Mouse (Mus musculus): ENCODE measurements at regions not wholly inside any gene's neighbourhood (a gene's known extent, or its start where the extent isn't known, plus 50 kb on each side); places are given as distances from the start of the nearest gene placed in this dataset.

- 65% methylated on average over 4 of the region's 4 CpGs for WGBS
- no peak for ATAC-seq (replicated peaks; ENCODE audit: low FRiP score)
- Histone ChIP-seq H3K4me1 (no peaks in the 10 kb centered on the region), H3K4me2 (no peak overlapping the region), H3K27ac (no peak overlapping the region), H3K36me3 (no peaks in the 10 kb centered on the region), H3K27me3 (no peaks in the 10 kb centered on the region), H3K9ac (no peak overlapping the region), H3K9me3 (replicated peaks) (no peaks in the 10 kb centered on the region), H3K4me3 (replicated peaks) (no peak overlapping the region)
Observed at GRCm38 (mm10) chr7:71782496-71782895, 431.2 kb upstream of the Gm10295 start.

- no peak for ATAC-seq (replicated peaks; ENCODE audit: low FRiP score)
- Histone ChIP-seq H3K4me1 (no peaks in the 10 kb centered on the region), H3K27me3 (no peaks in the 10 kb centered on the region), H3K9me3 (replicated peaks) (no peaks in the 10 kb centered on the region), H3K4me2 (no peak overlapping the region), H3K9ac (no peak overlapping the region), H3K27ac (no peak overlapping the region), H3K4me3 (replicated peaks) (no peak overlapping the region), H3K36me3 (no peaks in the 10 kb centered on the region)
- 89% methylated on average over 5 of the region's 5 CpGs for WGBS
Observed at GRCm38 (mm10) chr7:71749886-71750285, 398.6 kb upstream of the Gm10295 start.

GRCm38 (mm10) chr7:71746118-71746897 is 395.0 kb upstream of the Gm10295 start:
- no peak overlapping the region for H3K4me3 ChIP-seq (replicated peaks)
- H3K9me3 ChIP-seq (replicated peaks), result no peaks in the 10 kb centered on the region
- H3K36me3 ChIP-seq, result no peaks in the 10 kb centered on the region
- no peak for ATAC-seq (replicated peaks; ENCODE audit: low FRiP score)
- no peak overlapping the region for H3K27ac ChIP-seq
- no peaks in the 10 kb centered on the region for H3K4me1 ChIP-seq
- no peaks in the 10 kb centered on the region for H3K27me3 ChIP-seq
- no peak overlapping the region for H3K9ac ChIP-seq
- no peak overlapping the region for H3K4me2 ChIP-seq
- 75% methylated on average over 7 of the region's 7 CpGs for WGBS

GRCm38 (mm10) chr7:71728509-71728908 is 377.2 kb upstream of the Gm10295 start:
- H3K4me3 ChIP-seq (replicated peaks), result no peak overlapping the region
- no peak for ATAC-seq (replicated peaks; ENCODE audit: low FRiP score)
- no peaks in the 10 kb centered on the region for H3K9me3 ChIP-seq (replicated peaks)
- H3K9ac ChIP-seq, result no peak overlapping the region
- no peaks in the 10 kb centered on the region for H3K4me1 ChIP-seq
- no peak overlapping the region for H3K4me2 ChIP-seq
- H3K27me3 ChIP-seq, result no peaks in the 10 kb centered on the region
- H3K27ac ChIP-seq, result no peak overlapping the region
- no peaks in the 10 kb centered on the region for H3K36me3 ChIP-seq

GRCm38 (mm10) chr7:71708209-71708608 is 356.9 kb upstream of the Gm10295 start:
- Histone ChIP-seq H3K9ac (no peak overlapping the region), H3K4me1 (peaks cover 17% of the 10 kb centered on the region), H3K27me3 (no peaks in the 10 kb centered on the region), H3K4me3 (replicated peaks) (no peak overlapping the region), H3K9me3 (replicated peaks) (no peaks in the 10 kb centered on the region), H3K4me2 (no peak overlapping the region), H3K36me3 (no peaks in the 10 kb centered on the region), H3K27ac (no peak overlapping the region)
- 73% methylated on average over 4 of the region's 4 CpGs for WGBS
- no peak for ATAC-seq (replicated peaks; ENCODE audit: low FRiP score)

- ATAC-seq (replicated peaks; ENCODE audit: low FRiP score), result 0 out of 2 replicates have a peak, but pooled peaks have one; percentile 3
- no peak overlapping the region for H3K4me2 ChIP-seq
- H3K4me3 ChIP-seq (replicated peaks), result no peak overlapping the region
- no peaks in the 10 kb centered on the region for H3K27me3 ChIP-seq
- 49% methylated on average over 3 of the region's 3 CpGs for WGBS
- H3K4me1 ChIP-seq, result peaks cover 17% of the 10 kb centered on the region
- 0 out of 2 replicates have a peak overlapping the region, but pooled peaks have one; percentile 15 for H3K27ac ChIP-seq
- no peaks in the 10 kb centered on the region for H3K36me3 ChIP-seq
- H3K9me3 ChIP-seq (replicated peaks), result no peaks in the 10 kb centered on the region
- no peak overlapping the region for H3K9ac ChIP-seq
Observed at GRCm38 (mm10) chr7:71706201-71706600, 354.9 kb upstream of the Gm10295 start.

GRCm38 (mm10) chr7:71705426-71706050 is 354.3 kb upstream of the Gm10295 start:
- Histone ChIP-seq H3K4me1 (peaks cover 17% of the 10 kb centered on the region), H3K27me3 (no peaks in the 10 kb centered on the region), H3K27ac (peak overlapping the region; percentile 57), H3K4me3 (replicated peaks) (peak overlapping the region; percentile 57), H3K9ac (peak overlapping the region; percentile 61), H3K4me2 (peak overlapping the region; percentile 95), H3K36me3 (no peaks in the 10 kb centered on the region), H3K9me3 (replicated peaks) (no peaks in the 10 kb centered on the region)
- under 1% methylated on average over 55 of the region's 59 CpGs for WGBS
- peak; percentile 93 for ATAC-seq (replicated peaks; ENCODE audit: low FRiP score)

GRCm38 (mm10) chr7:71704661-71705240 is 353.5 kb upstream of the Gm10295 start:
- no peaks in the 10 kb centered on the region for H3K36me3 ChIP-seq
- H3K4me3 ChIP-seq (replicated peaks), result peak overlapping the region; percentile 57; the same call in 1 of the 2 replicates
- peak overlapping the region; percentile 57 for H3K27ac ChIP-seq
- no peak for ATAC-seq (replicated peaks; ENCODE audit: low FRiP score)
- 60% methylated on average over 4 of the region's 4 CpGs for WGBS
- no peak overlapping the region for H3K9ac ChIP-seq
- no peaks in the 10 kb centered on the region for H3K9me3 ChIP-seq (replicated peaks)
- peaks cover 17% of the 10 kb centered on the region for H3K4me1 ChIP-seq
- no peaks in the 10 kb centered on the region for H3K27me3 ChIP-seq
- H3K4me2 ChIP-seq, result peak overlapping the region; percentile 95
